Mouse (Mus musculus): ENCODE results near the gene Fam118a. TPM values are rescaled to one million over a fixed set of nuclear protein-coding genes. Genes with fewer than 3 reads are reported as not detected.

The Fam118a gene
- polyA plus RNA-seq, 1 experiment from 2014 or later, result 5.4 TPM

DNA sequence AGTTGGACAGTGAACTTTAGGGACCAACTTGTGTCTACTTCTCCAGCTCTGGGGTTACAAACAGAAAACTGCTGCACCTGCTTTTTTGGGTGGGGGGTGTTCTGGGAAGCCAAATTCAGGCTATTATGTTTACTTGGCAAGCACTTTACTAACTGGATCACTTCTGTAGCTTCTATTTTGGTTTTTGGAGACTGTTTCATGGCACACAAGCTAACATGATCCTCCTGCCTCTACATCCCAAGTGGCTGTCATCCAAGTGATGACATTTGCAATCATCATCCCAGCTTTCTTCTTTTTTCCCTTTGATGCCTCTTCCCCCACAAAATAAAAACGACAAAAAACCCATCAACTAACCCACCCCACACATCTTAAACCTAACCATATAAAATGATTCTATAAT, 56.9 kb downstream of the Fam118a start:
- Histone ChIP-seq H3K27ac (ENCODE audit: low read length) (no peak overlapping the region), H3K36me3 (ENCODE audit: control insufficient read depth, insufficient read depth) (no peaks in the 10 kb centered on the region), H3K9me3 (replicated peaks; ENCODE audit: control insufficient read depth, low read length) (no peaks in the 10 kb centered on the region), H3K4me1 (ENCODE audit: control insufficient read depth, low read depth, low read length) (no peaks in the 10 kb centered on the region), H3K4me3 (ENCODE audit: low read depth, low read length) (no peak overlapping the region), H3K4me2 (ENCODE audit: low read depth, low read length) (no peak overlapping the region), H3K9ac (ENCODE audit: low read depth, low read length) (no peak overlapping the region), H3K27me3 (ENCODE audit: control insufficient read depth, insufficient read depth, low read depth, low read length) (no peaks in the 10 kb centered on the region)
- ATAC-seq (ENCODE audit: low read depth), result no peak
- 33% methylated on average over 1 of the region's 1 CpGs for WGBS (ENCODE audit: insufficient replicate concordance)

Other genes with a start within 250 kb of the Fam118a start
- gene Phf21b, start 172.9 kb upstream of the Fam118a start, polyA plus RNA-seq (2015; fragmentation: Nextera tagmentation; extraction: Ambion mirVana), result not detected in 2 replicates
- 0.38 and 0.41 TPM in 2 replicates for gene Gm29666, start 108.9 kb upstream of the Fam118a start, polyA plus RNA-seq (2015; fragmentation: Nextera tagmentation; extraction: Ambion mirVana)
- 22.6 and 24.4 TPM in 2 replicates for gene Nup50, start 105.5 kb upstream of the Fam118a start, polyA plus RNA-seq (2015; fragmentation: Nextera tagmentation; extraction: Ambion mirVana)
- gene 5031439G07Rik, start 40.4 kb upstream of the Fam118a start, polyA plus RNA-seq (2015; fragmentation: Nextera tagmentation; extraction: Ambion mirVana), result 1.5 and 1.8 TPM in 2 replicates
- gene Upk3a, start 11.8 kb upstream of the Fam118a start, polyA plus RNA-seq (2015; fragmentation: Nextera tagmentation; extraction: Ambion mirVana), result 0.08 TPM in 1 of 2 replicates, not detected in the other
- gene Smc1b, start 103.0 kb downstream of the Fam118a start, polyA plus RNA-seq (2015; fragmentation: Nextera tagmentation; extraction: Ambion mirVana), result 0.21 and 0.35 TPM in 2 replicates
- not detected in 2 replicates for gene Ribc2, start 103.1 kb downstream of the Fam118a start, polyA plus RNA-seq (2015; fragmentation: Nextera tagmentation; extraction: Ambion mirVana)
- gene Fbln1, start 177.0 kb downstream of the Fam118a start, polyA plus RNA-seq (2015; fragmentation: Nextera tagmentation; extraction: Ambion mirVana), result 4.9 and 7.0 TPM in 2 replicates

All from liver, embryonic 16.5 days (tissue).